Mouse (Mus musculus) frontal cortex, adult 2 months (tissue): Measurements from ENCODE around the gene Rabgap1. TPM values are rescaled to one million over a fixed set of nuclear protein-coding genes. Genes with fewer than 3 reads are reported as not detected.
"Not testable (repeated sequence)": the region's sequence is repeated elsewhere in the genome, so short reads cannot be mapped to it uniquely, and the experiment has no call there.

Source experiments
- DNase-seq, 2 experiments: peaks; one replicate each; pipeline ENCODE4 v3.0.0; 2022; ENCODE audit warnings: low spot score in 1 of 2; ENCODE audit errors: extremely low spot score in 1 of 2
- polyA plus RNA-seq: library from polyadenylated mRNA; depleted of rRNA; stranded (reverse); fragments of >200 nt; gene quantifications from 2 replicates; pipeline ENCODE4 v1.2.3, GENCODE M21; 2012; rRNA removed

The Rabgap1 gene
- polyA plus RNA-seq, result 43.9 and 51.4 TPM in 2 replicates

GRCm38 (mm10) chr2:37442611-37443591, at the start of gene Rabgap1, which contains the start of the genes Zbtb26 and Zbtb6:
TSS of gene Rabgap1 (plus strand) at chr2:37443279.
TSS of gene Zbtb26 (minus strand) at chr2:37443135.
TSS of gene Zbtb6 (minus strand) at chr2:37443171.
- peak; percentile 91 to 97 for DNase-seq

- peak in 1 of 2 experiments; percentile 23 for DNase-seq
Measured at GRCm38 (mm10) chr2:37395539-37395938, 47.5 kb upstream of the Rabgap1 start.

- DNase-seq, result no peak
Measured at GRCm38 (mm10) chr2:37421903-37422302, 21.2 kb upstream of the Rabgap1 start.

GRCm38 (mm10) chr2:37422306-37423304, 20.5 kb upstream of the Rabgap1 start, which contains the start of gene Rc3h2:
TSS of gene Rc3h2 (minus strand) at chr2:37422903.
- peak; percentile 97 to 98 for DNase-seq

- DNase-seq, result peak in 1 of 2 experiments; percentile 15
Measured at GRCm38 (mm10) chr2:37423671-37424070, 19.4 kb upstream of the Rabgap1 start.

- peak; percentile 79 to 93 for DNase-seq
Measured at GRCm38 (mm10) chr2:37430593-37431464, 12.2 kb upstream of the Rabgap1 start.

- DNase-seq, result no peak
Measured at GRCm38 (mm10) chr2:37431609-37432008, 11.5 kb upstream of the Rabgap1 start.

- peak; percentile 75 to 93 for DNase-seq
Measured at GRCm38 (mm10) chr2:37451667-37452375, 8.7 kb downstream of the Rabgap1 start.

GRCm38 (mm10) chr2:37452376-37452760, 9.3 kb downstream of the Rabgap1 start:
- no peak for DNase-seq

- DNase-seq, result no peak
Measured at GRCm38 (mm10) chr2:37460707-37461106, 17.6 kb downstream of the Rabgap1 start.

GRCm38 (mm10) chr2:37466266-37466665, 23.2 kb downstream of the Rabgap1 start:
- no peak for DNase-seq

- no peak for DNase-seq
Measured at GRCm38 (mm10) chr2:37479559-37479958, 36.5 kb downstream of the Rabgap1 start.

GRCm38 (mm10) chr2:37480039-37480438, 37.0 kb downstream of the Rabgap1 start:
- no peak for DNase-seq

- no peak for DNase-seq
Measured at GRCm38 (mm10) chr2:37484165-37484564, 41.1 kb downstream of the Rabgap1 start.

- DNase-seq, result peak in 1 of 2 experiments; percentile 78
Measured at GRCm38 (mm10) chr2:37485370-37485769, 42.3 kb downstream of the Rabgap1 start.

GRCm38 (mm10) chr2:37486408-37486807, 43.3 kb downstream of the Rabgap1 start:
- no peak for DNase-seq

GRCm38 (mm10) chr2:37488956-37489355, 45.9 kb downstream of the Rabgap1 start:
- DNase-seq, result no peak

GRCm38 (mm10) chr2:37497321-37497720, 54.2 kb downstream of the Rabgap1 start:
- DNase-seq, result no peak

- DNase-seq, result not testable (repeated sequence)
Measured at GRCm38 (mm10) chr2:37505856-37506255, 62.8 kb downstream of the Rabgap1 start.
